Mouse (Mus musculus): ENCODE measurements around the gene Gins2. TPM values are rescaled to one million over a fixed set of nuclear protein-coding genes. Genes with fewer than 3 reads are reported as not detected.

Gins2 gene
- total RNA-seq, 2 experiments from 2014 or later: 2.3 to 2.9 TPM

DNA sequence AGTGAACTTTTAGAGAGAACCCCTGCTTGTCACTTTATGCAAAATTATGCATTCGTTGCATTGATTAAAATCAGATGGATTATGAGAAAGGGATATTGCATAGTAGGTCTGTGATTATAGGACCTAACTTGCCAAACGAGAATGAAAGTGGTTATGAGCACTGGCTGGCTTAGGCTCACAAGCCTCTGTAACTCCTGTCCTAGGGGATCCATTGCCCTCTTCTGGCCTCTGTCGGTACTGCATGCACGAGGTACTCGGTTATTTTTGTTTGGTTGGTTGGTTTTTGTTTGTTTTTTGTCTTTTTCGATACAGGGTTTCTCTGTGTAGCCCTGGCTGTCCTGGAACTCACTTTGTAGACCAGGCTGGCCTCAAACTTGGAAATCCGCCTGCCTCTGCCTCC is 18.8 kb upstream of the Gins2 start:
- intact Hi-C loops (cut with DNase I): loop anchor here (5.0 kb wide), 1 partner anchor 431 kb away; the partner anchor contains the start of gene Fam92b
- peak; percentile 64 to 81 for DNase-seq (ENCODE audit: extremely low spot score in 1 of 2, low spot score in 2 of 2)

DNA sequence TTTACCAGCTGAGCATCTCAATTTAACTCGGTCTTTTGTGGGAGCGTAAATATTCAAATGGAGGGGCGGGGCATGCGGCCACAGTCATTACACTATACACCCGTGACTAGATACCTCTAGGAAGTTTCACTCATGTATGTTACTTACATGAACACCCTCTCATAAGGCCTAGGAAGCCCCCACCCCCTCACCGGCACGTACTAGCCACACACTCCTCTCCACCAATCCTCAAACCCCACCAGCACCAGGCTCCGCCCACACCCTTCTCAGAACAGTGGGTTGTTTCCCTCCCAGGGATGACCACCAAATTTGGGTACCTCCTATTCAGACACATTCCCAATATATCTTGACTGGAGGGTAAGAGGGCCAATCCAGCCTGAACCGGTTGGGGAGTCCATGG is 18.4 kb upstream of the Gins2 start:
- DNase-seq (ENCODE audit: extremely low spot score in 1 of 2, low spot score in 2 of 2): no peak
- intact Hi-C loops (cut with DNase I): loop anchor here (5.0 kb wide), 1 partner anchor 430 kb away; the partner anchor contains the start of gene Fam92b

DNA sequence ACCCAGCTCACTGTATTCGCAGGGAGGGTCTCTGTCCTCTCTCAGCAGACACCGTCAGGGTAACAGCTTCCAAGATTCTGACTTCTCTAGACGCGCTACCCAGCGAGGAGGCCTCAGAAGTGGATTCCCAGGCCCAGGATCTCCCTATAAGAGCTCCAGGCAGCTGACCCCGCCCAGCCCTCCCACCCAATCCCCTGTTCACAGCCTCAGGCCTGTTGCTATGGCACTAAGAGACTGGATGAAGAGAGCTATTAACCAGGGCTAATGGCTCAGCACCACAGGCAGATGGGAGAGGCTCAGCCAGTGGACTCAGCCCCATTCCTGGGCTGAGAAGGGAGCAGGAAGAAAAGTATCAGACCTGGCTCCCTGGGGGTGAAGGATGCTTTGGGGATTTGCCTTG is 13.6 kb upstream of the Gins2 start:
- no peak for DNase-seq (ENCODE audit: extremely low spot score in 1 of 2, low spot score in 2 of 2)
- intact Hi-C loops (cut with DNase I): no loop called here

DNA sequence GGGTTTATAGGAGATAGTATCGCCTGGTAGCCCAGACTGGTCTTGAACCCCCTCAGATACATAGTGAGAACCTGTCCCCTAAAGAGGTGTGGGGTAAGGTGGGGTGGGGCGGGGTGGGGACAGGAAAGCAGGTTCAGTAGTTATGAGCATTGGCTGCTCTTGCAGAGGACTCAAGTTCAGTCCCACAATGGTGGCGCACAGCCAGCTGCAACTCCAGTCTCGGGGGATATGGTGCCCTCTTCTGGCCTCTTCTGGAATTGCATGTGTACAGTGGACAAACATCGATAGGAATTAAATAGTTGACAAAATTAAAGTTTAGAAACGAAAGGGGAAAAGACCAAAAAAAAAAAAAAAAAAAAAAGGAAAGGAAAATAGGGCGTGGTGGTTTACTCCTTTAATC is 10.4 kb upstream of the Gins2 start:
- peak; percentile 64 to 85 for DNase-seq (ENCODE audit: extremely low spot score in 1 of 2, low spot score in 2 of 2)
- intact Hi-C loops (cut with DNase I): loop anchor here (5.0 kb wide), 1 partner anchor 312 kb away; no protein-coding TSS in a partner anchor

DNA sequence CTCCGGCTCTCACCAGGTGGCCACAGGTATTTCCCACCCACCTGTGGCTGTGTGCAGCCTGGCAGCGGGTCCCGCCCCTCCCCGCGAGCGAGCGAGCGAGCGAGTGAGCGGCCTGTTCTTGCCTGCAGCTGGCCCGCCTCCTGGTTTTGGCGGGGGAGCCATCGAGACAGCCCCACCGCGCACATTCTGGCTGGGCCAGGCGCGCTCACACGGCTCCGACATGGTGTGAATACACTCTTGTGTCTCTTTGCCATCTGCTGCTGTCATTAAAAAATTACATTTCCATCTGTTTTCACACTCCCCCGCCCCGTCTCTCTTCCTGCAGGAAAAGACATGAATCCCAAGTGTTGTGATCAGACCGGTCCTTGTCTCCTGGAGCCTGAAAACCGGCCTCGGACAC is 9.5 kb upstream of the Gins2 start:
- peak; percentile 84 to 87 for DNase-seq (ENCODE audit: extremely low spot score in 1 of 2, low spot score in 2 of 2)
- intact Hi-C loops (cut with DNase I): loop anchor here (5.0 kb wide), 1 partner anchor 311 kb away; no protein-coding TSS in a partner anchor

DNA sequence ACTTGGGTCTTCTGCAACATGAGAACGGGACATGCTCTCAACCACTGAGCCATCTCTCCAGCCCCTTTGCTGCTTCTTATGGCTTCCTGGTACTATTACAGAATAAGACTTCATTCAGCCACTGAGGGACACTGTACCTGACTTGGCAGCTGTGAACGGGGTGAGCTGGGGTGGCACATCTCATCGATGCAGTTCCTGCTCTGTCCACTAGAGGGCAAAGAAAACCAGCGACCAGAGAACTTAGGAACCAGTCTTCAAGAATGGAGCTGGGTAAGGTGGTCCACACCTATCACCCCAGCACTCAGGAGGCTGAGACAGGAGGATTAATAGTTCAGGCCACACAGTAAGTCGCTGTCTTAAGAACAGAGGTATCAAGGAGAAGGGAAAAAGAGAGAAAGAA is 6.9 kb upstream of the Gins2 start:
- intact Hi-C loops (cut with DNase I): loop anchor here (5.0 kb wide), 1 partner anchor 309 kb away; no protein-coding TSS in a partner anchor
- no peak for DNase-seq (ENCODE audit: extremely low spot score in 1 of 2, low spot score in 2 of 2)

DNA sequence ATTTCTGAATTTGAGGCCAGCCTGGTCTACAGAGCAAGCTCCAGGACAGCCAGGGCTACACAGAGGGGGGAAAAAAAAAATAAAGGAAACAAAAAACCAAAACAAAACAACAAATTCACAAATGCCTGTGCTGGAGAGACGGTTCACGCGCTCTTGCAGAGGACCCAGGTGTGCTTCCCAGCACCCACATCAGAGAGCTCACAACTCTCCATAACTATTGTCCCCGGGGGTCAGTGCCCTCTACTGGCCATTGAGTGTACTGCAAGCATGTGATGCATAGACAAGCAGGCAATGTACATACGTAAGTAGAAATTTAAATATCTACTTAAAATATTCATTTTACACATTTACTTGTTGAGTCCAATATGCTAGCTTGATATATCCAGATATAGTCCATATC is 5.5 kb upstream of the Gins2 start:
- DNase-seq (ENCODE audit: extremely low spot score in 1 of 2, low spot score in 2 of 2): no peak
- intact Hi-C loops (cut with DNase I): no loop called here

DNA sequence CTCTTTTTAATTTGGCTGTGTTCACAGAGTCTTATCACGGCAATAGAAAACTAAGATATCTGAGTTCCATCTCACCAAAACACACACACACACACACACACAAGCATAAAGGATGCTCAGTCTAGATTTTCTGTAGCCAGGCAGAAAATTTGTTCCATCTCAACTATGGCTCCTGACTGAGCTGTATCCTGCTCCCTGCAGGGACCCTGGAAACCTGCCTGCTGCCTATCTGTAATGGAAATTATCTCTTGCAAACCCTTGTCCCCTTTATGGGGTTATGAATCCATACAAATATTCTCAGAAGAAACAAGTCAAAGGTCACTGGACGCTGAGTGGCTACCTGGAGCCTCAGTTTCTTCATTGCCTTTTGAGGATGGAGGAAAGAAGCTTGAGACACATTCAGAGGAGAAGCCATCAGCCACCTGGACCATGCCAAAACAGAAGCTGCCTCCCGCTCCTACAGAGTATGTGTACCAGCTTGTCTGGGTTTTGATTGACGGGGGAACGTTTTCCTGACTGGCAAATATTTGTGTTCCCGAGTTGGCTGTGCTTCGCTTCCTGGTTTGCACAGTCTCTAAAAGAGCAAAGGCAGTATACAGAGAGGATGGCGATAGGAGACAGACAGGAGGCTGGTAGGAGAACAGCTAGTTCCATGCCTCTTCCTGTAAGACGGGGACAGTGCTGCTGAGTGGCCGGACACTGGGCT is 2.6 kb upstream of the Gins2 start:
- no peak for DNase-seq (ENCODE audit: extremely low spot score in 1 of 2, low spot score in 2 of 2)
- intact Hi-C loops (cut with DNase I): no loop called here

DNA sequence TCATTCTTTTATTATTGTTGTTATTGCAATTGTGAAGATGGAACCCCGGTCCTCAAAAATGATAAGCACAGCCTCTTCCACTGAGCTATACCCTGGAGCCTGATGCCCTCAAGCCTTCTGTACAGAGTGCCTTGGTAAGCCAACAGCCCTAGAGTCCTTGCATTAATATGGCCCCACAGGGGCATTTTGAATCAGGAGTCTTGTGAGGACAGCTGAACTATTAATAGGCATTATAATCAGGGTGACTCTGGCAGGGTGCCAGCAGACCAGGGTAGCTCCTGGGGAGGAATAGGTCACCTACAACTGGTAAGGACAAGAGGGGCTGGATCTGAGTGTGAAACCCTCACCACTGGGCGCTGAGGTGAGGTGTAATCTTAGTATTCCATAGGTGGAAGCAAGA is 817 bp upstream of the Gins2 start:
- intact Hi-C loops (cut with DNase I): no loop called here
- peak in 1 of 2 experiments; percentile 70 for DNase-seq (ENCODE audit: extremely low spot score in 1 of 2, low spot score in 2 of 2)

DNA sequence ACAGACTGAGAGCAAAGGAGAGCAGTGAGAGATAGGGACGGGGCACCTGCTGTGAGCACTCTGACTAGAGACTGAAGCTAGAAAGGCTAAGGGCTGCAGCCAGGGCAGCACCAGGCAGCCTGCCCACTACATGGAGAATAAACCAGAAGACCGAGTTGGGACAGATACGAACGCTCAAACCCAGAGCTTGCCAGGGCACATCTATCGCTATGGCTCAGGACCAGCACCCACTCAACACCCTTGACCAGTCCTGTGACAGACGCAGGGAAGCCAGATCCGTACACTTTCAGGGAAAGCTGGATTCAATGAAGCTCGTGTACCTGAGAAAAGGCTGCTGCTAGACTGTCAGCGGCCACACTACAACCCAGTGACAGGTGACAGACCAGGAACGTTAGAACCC is 3.6 kb downstream of the Gins2 start:
- DNase-seq (ENCODE audit: extremely low spot score in 1 of 2, low spot score in 2 of 2): no peak
- intact Hi-C loops (cut with DNase I): no loop called here

DNA sequence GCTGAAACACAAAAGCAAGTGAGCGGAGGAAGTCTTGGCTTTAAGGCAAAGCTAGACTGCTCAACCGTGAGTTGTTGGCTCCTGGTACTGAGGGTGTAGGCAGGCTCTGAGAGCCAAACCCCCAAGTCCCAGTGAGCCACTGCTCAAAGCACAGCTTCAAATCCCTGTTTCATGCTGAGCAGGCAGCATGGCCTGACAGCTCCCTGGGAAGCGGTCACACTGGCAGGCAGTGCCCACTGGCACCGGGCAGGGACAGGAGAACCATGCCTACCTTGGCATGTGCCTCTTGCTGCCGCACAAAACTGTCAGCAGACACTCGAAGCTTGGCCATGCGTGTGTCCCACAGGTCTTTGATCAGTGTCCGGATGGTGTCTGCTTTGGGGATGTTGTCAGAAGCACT is 7.3 kb downstream of the Gins2 start:
- no peak for DNase-seq (ENCODE audit: extremely low spot score in 1 of 2, low spot score in 2 of 2)
- intact Hi-C loops (cut with DNase I): no loop called here

DNA sequence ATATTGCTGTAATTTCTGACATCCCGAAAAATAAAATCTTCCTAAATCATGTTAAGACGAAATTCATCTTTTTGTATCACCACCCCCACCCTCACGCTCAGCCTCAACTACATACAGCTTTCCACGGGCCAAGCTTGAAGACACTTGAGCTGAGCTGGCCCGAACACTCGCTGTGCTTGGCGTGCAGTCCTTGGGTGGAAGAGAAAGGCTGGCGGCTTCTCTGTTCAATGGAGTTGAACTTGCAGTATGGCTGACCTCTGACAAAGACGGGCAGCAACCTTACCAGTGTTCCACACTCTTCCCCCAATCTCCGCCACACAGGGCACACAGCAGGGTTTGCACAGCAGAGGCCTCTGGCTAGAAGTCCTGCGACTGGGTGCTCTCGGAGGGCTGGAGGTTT is 7.8 kb downstream of the Gins2 start:
- intact Hi-C loops (cut with DNase I): no loop called here

DNA sequence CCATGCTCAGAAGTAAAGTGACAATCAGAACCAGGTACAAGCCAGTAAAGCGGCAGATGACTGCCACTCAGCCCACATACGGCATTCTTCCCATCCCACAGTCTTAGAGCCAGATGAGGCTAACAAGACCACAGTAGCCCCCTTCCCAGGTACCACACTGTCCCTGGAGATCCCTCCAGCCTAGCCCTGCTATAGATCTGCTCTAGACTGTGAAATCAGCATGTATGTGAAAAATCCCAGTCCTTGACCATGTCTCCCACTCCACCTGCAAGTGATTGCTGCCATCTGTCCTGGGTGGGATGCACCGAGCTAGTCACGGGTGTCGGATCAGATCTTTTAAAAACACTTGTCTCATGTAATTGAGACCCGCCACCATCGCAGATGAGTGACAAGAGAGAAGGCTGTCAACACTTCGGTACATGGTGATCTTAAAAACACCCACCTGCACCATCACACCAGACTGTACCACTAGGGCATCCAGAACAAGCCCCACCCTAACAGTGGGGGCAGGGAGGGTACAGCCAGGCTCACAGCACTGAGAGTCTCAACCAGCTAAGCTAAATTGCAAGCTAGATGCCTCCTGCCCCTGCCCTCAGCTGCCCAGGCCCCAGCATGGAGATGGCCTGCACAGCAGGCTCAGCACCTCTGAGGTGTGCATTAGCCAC is 8.6 kb downstream of the Gins2 start:
- DNase-seq (ENCODE audit: extremely low spot score in 1 of 2, low spot score in 2 of 2): no peak
- intact Hi-C loops (cut with DNase I): no loop called here

More for the DNA sequence above, 7.8 kb downstream of the Gins2 start:
- no peak for DNase-seq (ENCODE audit: extremely low spot score in 1 of 2, low spot score in 2 of 2)

DNA sequence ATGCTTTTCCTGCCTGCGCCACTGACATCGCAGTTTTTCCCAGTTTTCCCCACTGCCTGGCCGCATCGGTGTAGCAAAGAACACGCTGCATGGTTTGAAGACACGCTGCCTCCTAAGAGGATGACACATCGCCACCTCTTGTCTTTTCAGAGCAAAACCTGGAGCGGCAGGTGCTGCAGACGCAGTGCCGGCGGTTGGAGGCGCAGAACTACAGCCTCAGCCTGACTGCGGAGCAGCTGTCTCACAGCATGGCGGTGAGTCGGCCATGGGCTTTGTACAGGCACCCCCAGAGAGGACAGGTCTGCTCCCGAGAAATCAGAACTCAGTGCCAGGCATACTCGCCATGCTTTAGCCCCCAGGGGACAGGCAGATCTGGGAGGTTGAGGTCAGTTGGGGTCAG is 11.3 kb downstream of the Gins2 start:
- DNase-seq (ENCODE audit: extremely low spot score in 1 of 2, low spot score in 2 of 2): no peak
- intact Hi-C loops (cut with DNase I): no loop called here

DNA sequence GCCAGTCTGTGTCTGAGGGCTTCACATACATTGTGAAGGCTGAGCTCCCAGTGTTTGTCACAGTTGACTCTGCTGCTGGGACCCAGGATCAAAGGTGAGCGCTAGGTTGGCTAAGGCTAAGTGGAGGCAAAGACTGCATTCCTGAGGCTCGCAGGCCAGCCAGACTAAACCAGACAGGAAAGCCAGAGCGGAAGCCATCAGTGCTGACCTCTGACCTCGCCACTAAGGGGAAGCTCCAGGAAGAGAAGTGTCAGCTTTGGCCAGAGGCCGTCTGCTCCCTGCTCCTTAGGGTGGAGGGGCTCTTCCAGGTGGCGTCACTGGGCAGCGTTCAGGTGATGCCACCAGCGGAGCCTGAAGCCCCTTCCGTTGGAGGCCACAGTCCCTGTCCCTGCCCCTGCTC is 13.3 kb downstream of the Gins2 start:
- peak in 1 of 2 experiments; percentile 52 for DNase-seq (ENCODE audit: extremely low spot score in 1 of 2, low spot score in 2 of 2)
- intact Hi-C loops (cut with DNase I): no loop called here

DNA sequence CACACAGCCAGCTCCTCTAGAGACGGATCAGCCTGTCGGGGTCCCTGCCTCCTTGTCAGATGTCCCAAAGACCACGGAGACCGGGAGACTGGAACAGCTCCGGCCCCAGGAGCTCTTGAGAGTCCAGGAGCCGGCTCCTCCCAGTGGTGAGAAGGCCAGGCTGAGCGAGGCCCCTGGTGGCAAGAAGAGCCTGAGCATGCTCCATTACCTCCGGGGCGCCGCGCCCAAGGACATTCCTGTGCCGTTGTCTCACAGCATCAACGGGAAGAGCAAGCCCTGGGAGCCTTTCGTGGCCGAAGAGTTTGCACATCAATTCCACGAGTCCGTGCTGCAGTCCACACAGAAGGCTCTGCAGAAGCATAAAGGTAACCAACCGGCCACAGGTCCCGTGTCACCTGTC is 14.2 kb downstream of the Gins2 start:
- DNase-seq (ENCODE audit: extremely low spot score in 1 of 2, low spot score in 2 of 2): peak in 1 of 2 experiments; percentile 51
- intact Hi-C loops (cut with DNase I): no loop called here

DNA sequence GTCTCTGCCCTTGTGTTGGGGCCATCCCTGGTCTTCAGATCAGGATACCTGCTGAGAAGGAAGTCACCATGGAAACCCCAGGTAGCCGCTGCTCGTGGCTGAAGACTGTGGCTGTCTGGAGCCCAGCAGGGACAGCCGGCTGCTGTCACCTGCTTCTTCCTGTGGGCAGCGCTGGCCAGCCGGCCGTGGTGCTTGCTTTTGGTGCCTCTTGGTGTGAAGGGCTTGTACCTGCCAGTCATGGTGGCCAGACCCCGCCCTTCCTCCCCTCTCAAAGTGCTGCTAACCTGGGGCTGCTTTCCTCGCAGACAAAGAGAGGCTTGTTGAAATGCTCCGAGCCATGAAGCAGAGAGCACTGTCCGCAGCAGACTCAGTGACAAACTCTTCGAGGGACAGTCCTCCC is 15.2 kb downstream of the Gins2 start:
- peak in 1 of 2 experiments; percentile 25 for DNase-seq (ENCODE audit: extremely low spot score in 1 of 2, low spot score in 2 of 2)
- intact Hi-C loops (cut with DNase I): no loop called here

DNA sequence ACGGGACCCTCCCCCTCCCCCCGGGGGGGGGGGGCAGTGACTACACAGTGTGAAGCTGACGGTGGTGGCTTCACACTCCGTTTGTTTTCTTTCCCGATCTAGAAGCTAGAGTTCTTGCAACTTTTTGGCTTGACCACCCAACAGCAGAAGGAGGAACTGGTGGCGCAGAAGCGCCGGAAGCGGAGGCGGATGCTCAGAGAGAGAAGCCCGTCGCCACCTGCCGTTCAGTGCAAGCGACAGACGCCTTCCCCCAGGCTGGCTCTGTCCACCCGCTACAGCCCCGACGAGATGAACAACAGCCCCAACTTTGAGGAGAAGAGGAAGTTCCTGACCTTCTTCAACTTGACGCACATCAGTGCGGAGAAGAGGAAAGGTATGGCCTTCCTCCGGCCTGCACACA is 16.6 kb downstream of the Gins2 start:
- intact Hi-C loops (cut with DNase I): no loop called here
- DNase-seq (ENCODE audit: extremely low spot score in 1 of 2, low spot score in 2 of 2): peak in 1 of 2 experiments; percentile 73

DNA sequence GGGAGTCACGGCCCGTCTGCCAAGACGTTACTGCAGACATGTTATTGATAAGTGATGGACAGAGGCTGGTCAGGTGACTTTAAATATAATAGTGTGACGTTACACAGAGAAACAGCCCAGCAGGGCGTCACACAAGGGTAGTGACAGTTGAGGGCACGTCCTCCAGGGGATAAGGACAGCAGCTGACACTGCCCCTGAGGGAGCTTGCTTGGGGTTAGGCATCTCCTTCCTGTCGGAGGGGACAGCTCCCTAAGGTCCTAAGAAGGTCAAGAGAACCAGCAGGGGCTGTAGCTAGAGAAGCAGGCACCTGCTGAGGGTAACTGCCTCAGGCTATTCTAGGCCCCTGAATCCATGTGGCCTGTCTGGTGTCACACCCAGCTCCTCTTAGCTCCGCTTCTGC is 17.5 kb downstream of the Gins2 start:
- no peak for DNase-seq (ENCODE audit: extremely low spot score in 1 of 2, low spot score in 2 of 2)
- intact Hi-C loops (cut with DNase I): no loop called here

DNA sequence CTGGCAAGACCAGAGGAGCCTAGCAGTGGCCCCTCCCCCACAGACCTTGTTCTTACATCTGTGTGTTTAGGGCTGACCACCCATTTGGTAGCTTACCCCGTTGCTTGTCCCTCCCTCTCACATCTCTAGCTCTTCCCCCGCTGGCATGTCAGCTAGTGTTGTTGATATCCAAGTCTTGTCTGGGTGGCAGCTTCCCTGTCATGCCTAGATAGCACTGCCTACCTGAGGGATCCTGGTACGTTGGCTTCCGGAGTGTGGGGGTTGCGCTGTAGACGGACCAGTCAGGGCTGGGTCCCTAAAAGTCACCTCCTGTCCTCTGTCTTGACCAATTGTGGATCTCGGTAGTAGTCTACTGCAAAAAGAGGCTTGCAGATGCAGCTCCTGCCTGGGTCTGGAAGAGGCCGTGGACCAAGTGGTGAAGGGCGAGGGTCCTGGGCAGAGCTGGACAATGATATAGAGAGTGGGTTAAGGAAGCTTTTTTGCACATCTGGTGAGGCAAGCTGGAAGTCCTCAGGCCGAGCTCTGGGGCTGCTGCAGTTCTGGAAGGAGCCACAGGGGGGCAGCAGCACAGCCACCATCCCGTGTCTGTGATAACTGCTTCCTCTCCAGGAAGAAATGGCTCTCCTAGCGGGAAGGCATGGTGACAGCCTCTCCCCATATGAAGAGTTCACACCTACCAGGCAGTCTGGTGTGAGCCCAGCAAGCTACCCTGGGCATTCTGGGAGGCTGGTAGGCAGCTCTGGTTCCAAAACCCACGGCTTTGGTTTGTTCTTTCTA is 19.0 kb downstream of the Gins2 start:
- intact Hi-C loops (cut with DNase I): no loop called here

More for the DNA sequence above, 19.0 kb downstream of the Gins2 start:
- peak; percentile 75 to 78 for DNase-seq (ENCODE audit: extremely low spot score in 1 of 2, low spot score in 2 of 2)

Data from left cerebral cortex, postnatal 10 days (tissue).